Mouse (Mus musculus): Measurements from ENCODE around the gene Clcnkb. TPM values are rescaled to one million over a fixed set of nuclear protein-coding genes. Genes with fewer than 3 reads are reported as not detected.
A peak's percentile ranks its signal among the peaks of the same experiment; 100 is the strongest.

Clcnkb gene
- polyA plus RNA-seq (2011; ENCODE audit: insufficient read depth, insufficient read length, low read depth, missing spikeins) = 1.0 and 1.5 TPM in 2 replicates

DNA sequence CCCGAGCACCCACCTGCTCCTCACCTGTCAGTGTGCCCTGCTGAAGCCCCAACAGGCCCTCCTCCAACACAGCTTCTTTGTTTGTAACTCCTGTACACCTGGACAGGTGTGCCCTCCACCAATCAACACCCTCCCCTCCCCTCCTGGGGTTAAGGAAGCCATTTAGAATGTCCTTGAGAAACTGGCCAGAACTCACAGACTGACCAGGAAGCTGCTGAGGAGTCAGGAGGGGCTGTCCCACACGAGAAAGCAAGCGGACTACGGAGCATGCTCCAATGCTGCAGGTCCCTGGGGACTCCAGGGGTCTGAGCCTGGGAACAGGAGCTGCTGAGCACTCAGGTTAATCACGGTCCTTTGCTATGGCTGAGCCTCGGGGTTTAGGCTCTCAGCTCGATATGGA, at the start of gene Clcnkb:
Gene Clcnkb, minus strand, starts transcription at position 91 of the 400 bp plus-strand sequence.
- no peaks in the 10 kb centered on the region for H3K9me3 ChIP-seq (replicated peaks; ENCODE audit: control insufficient read depth, insufficient read depth, low read length, poor library complexity, severe bottlenecking)
- no peaks in the 10 kb centered on the region for H3K27me3 ChIP-seq (ENCODE audit: control insufficient read depth, insufficient read depth, low read length, poor library complexity, severe bottlenecking)
- no peaks in the 10 kb centered on the region for H3K36me3 ChIP-seq (ENCODE audit: control insufficient read depth, insufficient read depth, low read length, poor library complexity, severe bottlenecking)
- TF ChIP-seq EP300 (IDR thresholded peaks at IDR 0.05; ENCODE audit: insufficient read depth, low read depth, low read length) = no peak
- no peak for TF ChIP-seq CTCF (IDR thresholded peaks at IDR 0.05; ENCODE audit: low read depth, low read length)
- TF ChIP-seq POLR2A (IDR thresholded peaks at IDR 0.05; ENCODE audit: insufficient read depth, low read length) = no peak
- no peak within 1 kb of the TSS for H3K9ac ChIP-seq (ENCODE audit: low read depth, poor library complexity, severe bottlenecking)
- H3K27ac ChIP-seq (ENCODE audit: insufficient read depth, low read length) = no peak within 1 kb of the TSS
- peaks cover 5% of the 10 kb centered on the region for H3K4me1 ChIP-seq (ENCODE audit: control insufficient read depth, insufficient read depth, low read length)
- H3K4me3 ChIP-seq (ENCODE audit: low read depth, low read length) = no peak within 1 kb of the TSS

DNA sequence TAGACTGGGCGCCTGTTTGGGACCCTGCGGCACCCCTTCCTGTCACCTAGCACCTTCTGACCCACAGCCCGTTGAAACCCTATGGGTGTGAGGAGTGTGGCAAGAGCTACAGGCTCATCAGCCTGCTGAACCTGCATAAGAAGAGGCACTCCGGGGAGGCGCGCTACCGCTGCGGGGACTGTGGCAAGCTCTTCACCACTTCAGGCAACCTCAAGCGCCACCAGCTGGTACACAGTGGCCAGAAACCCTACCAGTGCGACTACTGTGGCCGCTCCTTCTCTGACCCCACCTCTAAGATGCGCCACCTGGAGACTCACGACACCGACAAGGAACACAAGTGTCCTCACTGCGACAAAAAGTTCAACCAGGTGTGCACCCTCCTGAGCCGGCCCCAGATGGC, 48.9 kb upstream of the Clcnkb start:
- H3K27me3 ChIP-seq (ENCODE audit: control insufficient read depth, insufficient read depth, low read length, poor library complexity, severe bottlenecking) = no peaks in the 10 kb centered on the region
- TF ChIP-seq CTCF (IDR thresholded peaks at IDR 0.05; ENCODE audit: low read depth, low read length) (peak; percentile 52), EP300 (IDR thresholded peaks at IDR 0.05; ENCODE audit: insufficient read depth, low read depth, low read length) (no peak), POLR2A (IDR thresholded peaks at IDR 0.05; ENCODE audit: insufficient read depth, low read length) (no peak)
- no peak overlapping the region for H3K27ac ChIP-seq (ENCODE audit: insufficient read depth, low read length)
- H3K36me3 ChIP-seq (ENCODE audit: control insufficient read depth, insufficient read depth, low read length, poor library complexity, severe bottlenecking) = no peaks in the 10 kb centered on the region
- H3K4me1 ChIP-seq (ENCODE audit: control insufficient read depth, insufficient read depth, low read length) = no peaks in the 10 kb centered on the region
- H3K9me3 ChIP-seq (replicated peaks; ENCODE audit: control insufficient read depth, insufficient read depth, low read length, poor library complexity, severe bottlenecking) = no peaks in the 10 kb centered on the region
- H3K4me3 ChIP-seq (ENCODE audit: low read depth, low read length) = peak overlapping the region; percentile 16; the same call in 1 of the 2 replicates
- no peak overlapping the region for H3K9ac ChIP-seq (ENCODE audit: low read depth, poor library complexity, severe bottlenecking)

DNA sequence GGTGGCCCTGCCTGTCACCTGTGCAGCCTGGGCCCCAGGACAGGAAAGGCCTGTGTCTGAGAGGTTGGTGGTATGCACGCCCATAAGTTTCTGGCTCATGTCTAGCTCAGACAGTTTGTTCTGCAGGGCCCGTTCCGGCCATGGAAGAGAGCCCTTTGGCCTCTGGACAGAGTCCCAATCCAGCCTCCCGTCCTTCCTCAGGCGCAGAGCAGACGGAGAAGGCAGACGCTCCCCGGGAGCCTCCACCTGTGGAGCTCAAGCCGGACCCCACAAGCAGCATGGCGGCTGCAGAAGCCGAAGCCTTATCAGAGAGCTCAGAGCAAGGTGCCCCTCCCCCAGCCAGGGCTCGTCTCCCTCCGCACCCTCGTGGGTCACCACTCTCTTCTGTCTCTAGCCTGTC, 47.7 kb upstream of the Clcnkb start:
- Histone ChIP-seq H3K4me1 (ENCODE audit: control insufficient read depth, insufficient read depth, low read length) (peaks cover 2% of the 10 kb centered on the region), H3K9ac (ENCODE audit: low read depth, poor library complexity, severe bottlenecking) (no peak overlapping the region), H3K4me3 (ENCODE audit: low read depth, low read length) (no peak overlapping the region), H3K27ac (ENCODE audit: insufficient read depth, low read length) (no peak overlapping the region), H3K27me3 (ENCODE audit: control insufficient read depth, insufficient read depth, low read length, poor library complexity, severe bottlenecking) (no peaks in the 10 kb centered on the region), H3K9me3 (replicated peaks; ENCODE audit: control insufficient read depth, insufficient read depth, low read length, poor library complexity, severe bottlenecking) (no peaks in the 10 kb centered on the region), H3K36me3 (ENCODE audit: control insufficient read depth, insufficient read depth, low read length, poor library complexity, severe bottlenecking) (no peaks in the 10 kb centered on the region)
- TF ChIP-seq CTCF (IDR thresholded peaks at IDR 0.05; ENCODE audit: low read depth, low read length) (no peak), EP300 (IDR thresholded peaks at IDR 0.05; ENCODE audit: insufficient read depth, low read depth, low read length) (no peak), POLR2A (IDR thresholded peaks at IDR 0.05; ENCODE audit: insufficient read depth, low read length) (no peak)

DNA sequence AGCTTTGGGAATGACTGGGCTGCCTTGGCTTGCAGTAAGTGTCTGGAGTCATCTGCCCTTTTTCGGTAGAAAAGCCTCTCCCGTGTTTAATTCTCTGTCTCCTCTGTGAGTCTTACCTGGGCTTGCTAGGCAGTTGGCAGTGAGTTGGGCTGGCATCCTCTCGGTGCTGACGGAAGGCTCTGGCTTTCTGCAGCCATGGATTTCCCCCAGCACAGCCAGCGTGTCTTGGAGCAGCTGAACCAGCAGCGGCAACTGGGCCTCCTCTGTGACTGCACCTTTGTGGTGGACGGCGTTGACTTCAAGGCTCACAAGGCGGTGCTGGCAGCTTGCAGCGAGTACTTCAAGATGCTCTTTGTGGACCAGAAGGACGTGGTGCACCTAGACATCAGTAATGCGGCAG, 45.8 kb upstream of the Clcnkb start:
- Histone ChIP-seq H3K27ac (ENCODE audit: insufficient read depth, low read length) (no peak overlapping the region), H3K9ac (ENCODE audit: low read depth, poor library complexity, severe bottlenecking) (no peak overlapping the region), H3K4me3 (ENCODE audit: low read depth, low read length) (no peak overlapping the region), H3K4me1 (ENCODE audit: control insufficient read depth, insufficient read depth, low read length) (peaks cover 2% of the 10 kb centered on the region), H3K27me3 (ENCODE audit: control insufficient read depth, insufficient read depth, low read length, poor library complexity, severe bottlenecking) (no peaks in the 10 kb centered on the region), H3K9me3 (replicated peaks; ENCODE audit: control insufficient read depth, insufficient read depth, low read length, poor library complexity, severe bottlenecking) (no peaks in the 10 kb centered on the region), H3K36me3 (ENCODE audit: control insufficient read depth, insufficient read depth, low read length, poor library complexity, severe bottlenecking) (no peaks in the 10 kb centered on the region)
- no peak for TF ChIP-seq CTCF (IDR thresholded peaks at IDR 0.05; ENCODE audit: low read depth, low read length)
- no peak for TF ChIP-seq EP300 (IDR thresholded peaks at IDR 0.05; ENCODE audit: insufficient read depth, low read depth, low read length)
- TF ChIP-seq POLR2A (IDR thresholded peaks at IDR 0.05; ENCODE audit: insufficient read depth, low read length) = no peak

DNA sequence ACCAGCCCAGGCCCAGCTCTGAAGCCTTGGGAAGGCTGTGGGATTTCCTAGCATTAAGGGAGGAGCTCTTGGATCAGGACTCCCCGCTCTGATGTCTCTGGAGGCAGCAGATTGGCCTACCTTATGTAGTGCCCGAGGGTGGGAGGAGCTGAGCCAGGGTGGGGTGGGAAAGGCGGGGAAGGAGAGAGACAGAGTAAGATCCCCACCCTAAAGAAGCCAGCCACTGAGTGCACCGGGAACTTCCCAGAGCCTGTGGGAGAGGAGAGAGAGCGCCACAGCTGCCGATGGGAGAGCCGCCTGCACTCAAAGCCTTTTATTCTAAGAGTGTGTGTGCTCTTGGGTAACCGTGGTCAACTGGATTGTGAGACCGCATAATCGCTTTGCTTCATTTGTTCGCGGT, 45.3 kb upstream of the Clcnkb start:
- Histone ChIP-seq H3K4me1 (ENCODE audit: control insufficient read depth, insufficient read depth, low read length) (peaks cover 2% of the 10 kb centered on the region), H3K4me3 (ENCODE audit: low read depth, low read length) (no peak overlapping the region), H3K27ac (ENCODE audit: insufficient read depth, low read length) (no peak overlapping the region), H3K9me3 (replicated peaks; ENCODE audit: control insufficient read depth, insufficient read depth, low read length, poor library complexity, severe bottlenecking) (no peaks in the 10 kb centered on the region), H3K36me3 (ENCODE audit: control insufficient read depth, insufficient read depth, low read length, poor library complexity, severe bottlenecking) (no peaks in the 10 kb centered on the region), H3K27me3 (ENCODE audit: control insufficient read depth, insufficient read depth, low read length, poor library complexity, severe bottlenecking) (no peaks in the 10 kb centered on the region), H3K9ac (ENCODE audit: low read depth, poor library complexity, severe bottlenecking) (no peak overlapping the region)
- TF ChIP-seq POLR2A (IDR thresholded peaks at IDR 0.05; ENCODE audit: insufficient read depth, low read length) (no peak), CTCF (IDR thresholded peaks at IDR 0.05; ENCODE audit: low read depth, low read length) (no peak), EP300 (IDR thresholded peaks at IDR 0.05; ENCODE audit: insufficient read depth, low read depth, low read length) (no peak)

DNA sequence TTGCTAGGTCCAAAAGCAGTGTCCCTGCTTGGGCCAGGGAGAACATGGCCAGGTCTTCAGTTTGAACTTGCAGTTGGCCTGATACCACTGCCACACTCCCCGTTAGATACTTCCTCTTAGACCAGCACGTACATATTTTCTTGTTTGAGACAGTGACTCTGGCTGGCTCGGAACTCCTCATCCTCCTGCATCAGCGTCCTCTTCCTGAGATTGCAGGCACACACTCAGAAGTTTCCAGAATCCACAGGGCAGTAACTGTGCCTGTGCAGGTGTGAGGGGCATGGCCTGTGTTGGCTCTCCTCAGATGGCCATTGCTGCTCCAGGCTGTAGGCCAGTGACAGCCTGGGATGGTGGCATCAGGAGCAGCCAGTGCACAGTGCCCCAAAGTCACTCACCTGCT, 44.7 kb upstream of the Clcnkb start:
- H3K36me3 ChIP-seq (ENCODE audit: control insufficient read depth, insufficient read depth, low read length, poor library complexity, severe bottlenecking) = no peaks in the 10 kb centered on the region
- no peak for TF ChIP-seq CTCF (IDR thresholded peaks at IDR 0.05; ENCODE audit: low read depth, low read length)
- TF ChIP-seq EP300 (IDR thresholded peaks at IDR 0.05; ENCODE audit: insufficient read depth, low read depth, low read length) = no peak
- no peak for TF ChIP-seq POLR2A (IDR thresholded peaks at IDR 0.05; ENCODE audit: insufficient read depth, low read length)

More for the DNA sequence above, 44.7 kb upstream of the Clcnkb start:
- no peaks in the 10 kb centered on the region for H3K27me3 ChIP-seq (ENCODE audit: control insufficient read depth, insufficient read depth, low read length, poor library complexity, severe bottlenecking)
- H3K4me3 ChIP-seq (ENCODE audit: low read depth, low read length) = no peak overlapping the region
- H3K9me3 ChIP-seq (replicated peaks; ENCODE audit: control insufficient read depth, insufficient read depth, low read length, poor library complexity, severe bottlenecking) = no peaks in the 10 kb centered on the region
- peaks cover 2% of the 10 kb centered on the region for H3K4me1 ChIP-seq (ENCODE audit: control insufficient read depth, insufficient read depth, low read length)
- no peak overlapping the region for H3K9ac ChIP-seq (ENCODE audit: low read depth, poor library complexity, severe bottlenecking)
- H3K27ac ChIP-seq (ENCODE audit: insufficient read depth, low read length) = no peak overlapping the region
